Mouse (Mus musculus) heart, embryonic 16.5 days (tissue): ENCODE measurements around the gene Slc44a1. TPM values are rescaled to one million over a fixed set of nuclear protein-coding genes. Genes with fewer than 3 reads are reported as not detected.

ENCODE experiments used
- ATAC-seq: fragments of 200-750 bp; cut with Nextera tagmentation; replicated peaks from 2 replicates; pipeline ENCODE4 v1.8.0; 2017; ENCODE audit warnings: moderate number of reproducible peaks; ENCODE audit not compliant: insufficient read depth, low FRiP score; ENCODE audit errors: extremely low read depth
- H3K27ac ChIP-seq: fragments of 300-500 bp; sonication (generic); 2 replicates; pipeline ENCODE4 v1.5.1; 2014; ENCODE audit warnings: mild to moderate bottlenecking, low read length, control low read depth, moderate library complexity
- H3K27me3 ChIP-seq: fragments of 300-500 bp; sonication (generic); 2 replicates; pipeline ENCODE4 v1.6.1; 2014; ENCODE audit warnings: low read length, mixed read lengths; ENCODE audit not compliant: control insufficient read depth, insufficient read depth
- H3K36me3 ChIP-seq: fragments of 300-500 bp; sonication (generic); 2 replicates; pipeline ENCODE4 v1.6.1; 2014; ENCODE audit not compliant: control insufficient read depth, insufficient read depth
- H3K4me1 ChIP-seq: fragments of 300-500 bp; sonication (generic); 2 replicates; pipeline ENCODE4 v1.6.1; 2014; ENCODE audit warnings: low read length, mixed read lengths; ENCODE audit not compliant: control insufficient read depth, insufficient read depth
- H3K4me2 ChIP-seq: fragments of 300-500 bp; sonication (generic); 2 replicates; pipeline ENCODE4 v1.6.1; 2014; ENCODE audit warnings: low read depth, mild to moderate bottlenecking, control low read depth, low read length
- H3K4me3 ChIP-seq: fragments of 300-500 bp; sonication (generic); 2 replicates; pipeline ENCODE4 v1.5.1; 2014; ENCODE audit warnings: mild to moderate bottlenecking, control low read depth, low read length
- H3K9ac ChIP-seq: fragments of 300-500 bp; sonication (generic); 2 replicates; pipeline ENCODE4 v1.6.1; 2014; ENCODE audit warnings: low read length, control low read depth
- H3K9me3 ChIP-seq: fragments of 300-500 bp; sonication (generic); replicated peaks from 2 replicates; pipeline ENCODE4 v1.6.1; 2016; ENCODE audit warnings: low read length; ENCODE audit not compliant: control insufficient read depth
- WGBS: fragments of 180-500 bp; shearing (Covaris S2); extraction: QIAGEN DNeasy Blood & Tissue Kit; methylation state at CpG from one replicate; pipeline ENCODE4 v1.1.7; 2014; 5-methylcytosine and 5-hydroxymethylcytosine counted together
- polyA plus RNA-seq: library from polyadenylated mRNA; unstranded; fragments of >200 nt; fragmentation: Nextera tagmentation; extraction: Ambion mirVana; gene quantifications from 2 replicates; pipeline ENCODE4 v1.2.1, GENCODE M21; 2015

Slc44a1 gene
- polyA plus RNA-seq, 1 experiment from 2014 or later = 15.4 TPM

GRCm38 (mm10) chr4:53535795-53536194 is 95.6 kb downstream of the Slc44a1 start:
- WGBS = 85% methylated on average over 12 of the region's 12 CpGs
- ATAC-seq = no peak
- Histone ChIP-seq H3K27me3 (no peaks in the 10 kb centered on the region), H3K4me1 (no peaks in the 10 kb centered on the region), H3K27ac (no peak overlapping the region), H3K9me3 (no peaks in the 10 kb centered on the region), H3K4me2 (no peak overlapping the region), H3K4me3 (no peak overlapping the region), H3K9ac (no peak overlapping the region), H3K36me3 (no peaks in the 10 kb centered on the region)

DNA sequence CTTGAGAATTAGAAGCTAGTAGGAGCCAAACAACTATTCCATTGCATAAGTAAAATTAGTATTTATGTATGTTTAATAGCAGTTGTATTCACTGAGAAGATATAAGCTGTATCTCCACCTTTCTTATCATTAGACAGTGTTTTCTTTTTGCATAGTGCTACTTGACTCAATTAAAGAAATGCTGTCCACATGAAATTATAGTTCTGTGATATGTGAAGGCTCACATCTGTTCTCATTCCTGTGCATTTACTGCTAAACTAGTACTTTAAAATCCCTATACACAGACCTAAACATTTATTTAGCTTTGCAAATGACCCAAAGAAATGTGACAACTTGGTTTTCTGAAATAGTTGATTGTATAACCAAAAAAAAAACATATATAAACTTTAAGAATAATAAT is 96.9 kb downstream of the Slc44a1 start:
- Histone ChIP-seq H3K36me3 (0 out of 2 replicates have a peak, but pooled peaks cover 2% of the 10 kb centered on the region), H3K4me2 (no peak overlapping the region), H3K27ac (no peak overlapping the region), H3K4me3 (no peak overlapping the region), H3K27me3 (no peaks in the 10 kb centered on the region), H3K9me3 (no peaks in the 10 kb centered on the region), H3K4me1 (no peaks in the 10 kb centered on the region), H3K9ac (no peak overlapping the region)
- no peak for ATAC-seq

DNA sequence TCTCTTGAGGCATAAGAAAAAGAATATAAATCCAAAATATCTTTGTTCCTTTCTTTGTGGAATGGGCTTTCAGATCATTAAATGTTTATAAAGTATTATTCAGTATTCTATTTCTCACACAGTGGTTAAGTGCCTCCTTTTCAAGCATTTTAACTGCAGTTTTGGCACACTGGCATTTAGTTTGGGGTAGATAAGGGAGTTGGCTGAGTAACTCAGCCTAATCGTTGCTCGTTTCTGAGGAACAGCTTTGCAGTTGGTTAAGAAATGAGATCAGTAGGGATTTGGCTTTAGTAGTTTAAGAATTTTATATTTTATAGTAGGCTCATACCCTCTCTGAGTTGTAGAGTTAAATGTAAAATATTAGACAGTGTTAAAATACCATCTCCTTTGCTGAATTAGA is 97.3 kb downstream of the Slc44a1 start:
- Histone ChIP-seq H3K9ac (no peak overlapping the region), H3K27ac (no peak overlapping the region)
- WGBS = 63% methylated on average over 2 of the region's 2 CpGs

GRCm38 (mm10) chr4:53538600-53538999 is 98.4 kb downstream of the Slc44a1 start:
- ATAC-seq = no peak
- no peak overlapping the region for H3K4me2 ChIP-seq

More for the DNA sequence above, 97.3 kb downstream of the Slc44a1 start:
- no peak overlapping the region for H3K4me3 ChIP-seq
- no peak overlapping the region for H3K4me2 ChIP-seq
- ATAC-seq = no peak
- H3K36me3 ChIP-seq = peaks cover 5% of the 10 kb centered on the region; the same call in 1 of the 2 replicates
- H3K4me1 ChIP-seq = no peaks in the 10 kb centered on the region
- H3K9me3 ChIP-seq = no peaks in the 10 kb centered on the region
- H3K27me3 ChIP-seq = no peaks in the 10 kb centered on the region

GRCm38 (mm10) chr4:53539929-53540328 is 99.7 kb downstream of the Slc44a1 start:
- H3K36me3 ChIP-seq = peaks cover 9% of the 10 kb centered on the region; the same call in 1 of the 2 replicates
- no peaks in the 10 kb centered on the region for H3K27me3 ChIP-seq
- H3K4me2 ChIP-seq = no peak overlapping the region
- H3K4me3 ChIP-seq = no peak overlapping the region
- H3K4me1 ChIP-seq = 0 out of 2 replicates have a peak, but pooled peaks cover 2% of the 10 kb centered on the region
- no peaks in the 10 kb centered on the region for H3K9me3 ChIP-seq
- no peak overlapping the region for H3K27ac ChIP-seq
- H3K9ac ChIP-seq = no peak overlapping the region
- no peak for ATAC-seq
- WGBS = 90% methylated on average over 11 of the region's 11 CpGs

More at GRCm38 (mm10) chr4:53538600-53538999, 98.4 kb downstream of the Slc44a1 start:
- WGBS = 80% methylated on average over 11 of the region's 11 CpGs
- Histone ChIP-seq H3K36me3 (peaks cover 9% of the 10 kb centered on the region; the same call in 1 of the 2 replicates), H3K27ac (no peak overlapping the region), H3K4me1 (no peaks in the 10 kb centered on the region), H3K9ac (no peak overlapping the region), H3K27me3 (no peaks in the 10 kb centered on the region), H3K4me3 (no peak overlapping the region), H3K9me3 (no peaks in the 10 kb centered on the region)

DNA sequence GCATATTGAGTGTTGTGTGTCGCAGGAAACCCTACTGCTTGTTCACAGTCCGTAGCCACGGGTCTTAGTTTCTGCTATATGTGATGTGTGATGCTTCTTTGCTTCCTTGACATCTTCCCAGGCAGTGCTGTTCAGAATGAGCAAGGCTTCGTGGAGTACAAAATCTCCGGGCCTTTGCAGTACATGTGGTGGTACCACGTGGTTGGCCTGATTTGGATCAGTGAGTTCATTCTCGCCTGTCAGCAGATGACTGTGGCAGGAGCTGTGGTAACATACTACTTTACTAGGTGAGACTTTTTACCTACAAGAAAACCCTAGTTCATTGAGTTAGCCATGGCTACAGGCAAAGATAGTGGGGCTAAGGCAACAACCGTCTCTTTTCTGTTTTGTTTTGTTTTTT is 103.2 kb downstream of the Slc44a1 start:
- H3K4me3 ChIP-seq = no peak overlapping the region

DNA sequence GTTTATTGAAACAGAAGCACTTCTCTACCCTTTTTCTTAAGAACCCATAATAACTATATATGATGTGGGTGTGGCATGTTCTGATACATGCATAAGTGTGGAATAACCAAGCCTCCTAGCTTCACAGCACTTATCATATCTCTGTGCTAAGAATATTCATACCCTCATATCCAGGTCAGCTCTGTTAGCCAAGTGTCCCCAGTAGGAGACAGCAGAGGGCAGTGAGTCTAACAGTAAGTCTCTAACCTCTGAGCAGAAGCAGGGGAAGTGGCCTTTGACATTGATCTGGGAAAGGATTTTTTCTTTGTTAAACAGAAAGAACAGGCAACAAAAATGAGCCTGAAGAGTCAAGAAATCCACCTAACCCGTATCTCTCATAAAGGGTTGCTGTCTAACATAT is 104.7 kb downstream of the Slc44a1 start:
- Histone ChIP-seq H3K27me3 (no peaks in the 10 kb centered on the region), H3K9me3 (no peaks in the 10 kb centered on the region), H3K36me3 (peaks cover 9% of the 10 kb centered on the region), H3K9ac (no peak overlapping the region), H3K4me3 (no peak overlapping the region), H3K4me2 (no peak overlapping the region), H3K27ac (no peak overlapping the region), H3K4me1 (0 out of 2 replicates have a peak, but pooled peaks cover 5% of the 10 kb centered on the region)
- ATAC-seq = no peak; the same call in 1 of the 2 replicates
- WGBS = 65% methylated on average over 1 of the region's 1 CpGs

More for the DNA sequence above, 103.2 kb downstream of the Slc44a1 start:
- H3K36me3 ChIP-seq = peaks cover 9% of the 10 kb centered on the region
- no peaks in the 10 kb centered on the region for H3K27me3 ChIP-seq
- H3K27ac ChIP-seq = no peak overlapping the region
- no peaks in the 10 kb centered on the region for H3K9me3 ChIP-seq
- no peak overlapping the region for H3K4me2 ChIP-seq
- no peak for ATAC-seq
- 0 out of 2 replicates have a peak, but pooled peaks cover 5% of the 10 kb centered on the region for H3K4me1 ChIP-seq
- H3K9ac ChIP-seq = no peak overlapping the region
- 75% methylated on average over 8 of the region's 8 CpGs for WGBS

- H3K9me3 ChIP-seq = no peaks in the 10 kb centered on the region
- H3K9ac ChIP-seq = no peak overlapping the region
- H3K4me2 ChIP-seq = no peak overlapping the region
- 0 out of 2 replicates have a peak, but pooled peaks cover 5% of the 10 kb centered on the region for H3K4me1 ChIP-seq
- H3K27me3 ChIP-seq = no peaks in the 10 kb centered on the region
- H3K36me3 ChIP-seq = peaks cover 4% of the 10 kb centered on the region
- 85% methylated on average over 5 of the region's 5 CpGs for WGBS
- H3K27ac ChIP-seq = no peak overlapping the region
- no peak overlapping the region for H3K4me3 ChIP-seq
- ATAC-seq = no peak
Observed at GRCm38 (mm10) chr4:53547381-53547780, 107.2 kb downstream of the Slc44a1 start.

DNA sequence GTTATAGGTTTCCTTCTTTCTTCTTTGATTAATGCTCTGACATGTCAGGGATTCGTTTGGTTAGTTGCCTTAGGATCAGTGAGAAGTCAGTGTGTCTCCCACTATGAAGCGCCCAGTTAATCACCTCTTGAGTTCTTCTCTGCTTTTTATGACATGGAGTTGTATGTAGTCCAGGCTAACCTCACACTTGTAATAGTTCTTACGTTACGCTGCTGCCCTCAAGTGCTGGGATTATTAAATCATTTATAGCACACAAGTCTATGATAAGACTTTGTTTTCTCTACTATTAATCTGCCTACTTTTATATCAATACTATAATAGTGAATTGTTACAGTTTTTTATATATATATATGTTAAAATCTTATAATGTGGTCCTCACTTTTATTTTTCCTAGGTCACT is 109.2 kb downstream of the Slc44a1 start:
- ATAC-seq = no peak
- H3K9ac ChIP-seq = no peak overlapping the region

More for the DNA sequence above, 109.2 kb downstream of the Slc44a1 start:
- 67% methylated on average over 4 of the region's 4 CpGs for WGBS
- Histone ChIP-seq H3K4me2 (no peak overlapping the region), H3K36me3 (no peaks in the 10 kb centered on the region; the same call in 1 of the 2 replicates), H3K27ac (no peak overlapping the region), H3K4me1 (0 out of 2 replicates have a peak, but pooled peaks cover 5% of the 10 kb centered on the region), H3K27me3 (no peaks in the 10 kb centered on the region), H3K4me3 (no peak overlapping the region), H3K9me3 (no peaks in the 10 kb centered on the region)
